Mouse (Mus musculus) hindbrain, postnatal 0 days (tissue): ENCODE measurements at regions not wholly inside any gene's neighbourhood (a gene's known extent, or its start where the extent isn't known, plus 50 kb on each side); places are given as distances from the start of the nearest gene placed in this dataset.

Source experiments
- ATAC-seq: fragments of 200-750 bp; cut with Nextera tagmentation; 2 replicates; pipeline ENCODE4 v1.8.0; 2017; ENCODE audit warnings: mild to moderate bottlenecking, moderate TSS enrichment, moderate library complexity
- DNase-seq: peaks from one replicate; pipeline ENCODE4 v3.0.0-alpha.2; 2015; ENCODE audit warnings: low spot score
- H3K27ac ChIP-seq: fragments of 300-500 bp; sonication (generic); 2 replicates; pipeline ENCODE4 v1.5.1; 2014; ENCODE audit warnings: mild to moderate bottlenecking
- H3K27me3 ChIP-seq: fragments of 300-500 bp; sonication (generic); 2 replicates; pipeline ENCODE4 v1.6.1; 2014; ENCODE audit warnings: low read length, mixed read lengths; ENCODE audit not compliant: insufficient read depth
- H3K36me3 ChIP-seq: fragments of 300-500 bp; sonication (generic); 2 replicates; pipeline ENCODE4 v1.6.1; 2014; ENCODE audit warnings: low read length, mixed read lengths; ENCODE audit not compliant: insufficient read depth
- H3K4me1 ChIP-seq: fragments of 300-500 bp; sonication (generic); 2 replicates; pipeline ENCODE4 v1.6.1; 2014; ENCODE audit warnings: antibody characterized with exemption, low read length, mixed read lengths; ENCODE audit not compliant: insufficient read depth
- H3K4me2 ChIP-seq: fragments of 300-500 bp; sonication (generic); 2 replicates; pipeline ENCODE4 v1.6.1; 2014; ENCODE audit warnings: low read depth, mild to moderate bottlenecking, low read length, moderate library complexity, mixed read lengths
- H3K4me3 ChIP-seq: fragments of 300-500 bp; sonication (generic); 2 replicates; pipeline ENCODE4 v1.5.1; 2014; ENCODE audit warnings: low read length
- H3K9ac ChIP-seq: fragments of 300-500 bp; sonication (generic); replicated peaks from 2 replicates; pipeline ENCODE4 v1.6.1; 2014; ENCODE audit warnings: mild to moderate bottlenecking, low read length, moderate library complexity, mixed read lengths
- H3K9me3 ChIP-seq: fragments of 300-500 bp; sonication (generic); 2 replicates; pipeline ENCODE4 v1.6.1; 2016; ENCODE audit warnings: low read length, mixed read lengths
- CTCF ChIP-seq: IDR thresholded peaks from 2 replicates; pipeline ENCODE4 v1.5.1; 2016; ENCODE audit warnings: antibody characterized with exemption, control low read depth, low read depth
- WGBS: fragments of 180-500 bp; shearing (Covaris S2); extraction: QIAGEN DNeasy Blood & Tissue Kit; methylation state at CpG from one replicate; pipeline ENCODE4 v1.1.7; 2014; 5-methylcytosine and 5-hydroxymethylcytosine counted together

- TF ChIP-seq CTCF, result no peak
- peak; percentile 30; the same call in 1 of the 2 replicates for ATAC-seq
- Histone ChIP-seq H3K4me1 (peaks cover 9% of the 10 kb centered on the region; the same call in 1 of the 2 replicates), H3K4me2 (peak overlapping the region; percentile 64), H3K9me3 (no peaks in the 10 kb centered on the region), H3K27me3 (no peaks in the 10 kb centered on the region; the same call in 1 of the 2 replicates), H3K36me3 (no peaks in the 10 kb centered on the region), H3K9ac (peak overlapping the region; percentile 50; the same call in 1 of the 2 replicates), H3K27ac (peak overlapping the region; percentile 77), H3K4me3 (peak overlapping the region; percentile 36)
- 1% methylated on average over 9 of the region's 9 CpGs for WGBS
- peak; percentile 59 for DNase-seq
These were observed 70.0 kb upstream of the 4931429L15Rik start for GRCm38 (mm10) chr9:46389741-46390140.

GRCm38 (mm10) chr9:46388677-46389676 is 69.2 kb upstream of the 4931429L15Rik start:
- 20% methylated on average over 17 of the region's 17 CpGs for WGBS
- H3K27me3 ChIP-seq, result no peaks in the 10 kb centered on the region; the same call in 1 of the 2 replicates
- peak; percentile 77 for DNase-seq
- peak overlapping the region; percentile 36 for H3K4me3 ChIP-seq
- peak; percentile 81 for ATAC-seq
- H3K4me2 ChIP-seq, result peak overlapping the region; percentile 64
- no peaks in the 10 kb centered on the region for H3K9me3 ChIP-seq
- peak overlapping the region; percentile 77 for H3K27ac ChIP-seq
- TF ChIP-seq CTCF, result no peak
- peak overlapping the region; percentile 50 for H3K9ac ChIP-seq
- H3K4me1 ChIP-seq, result peaks cover 9% of the 10 kb centered on the region; the same call in 1 of the 2 replicates
- H3K36me3 ChIP-seq, result no peaks in the 10 kb centered on the region

GRCm38 (mm10) chr9:46386333-46386732 is 66.5 kb upstream of the 4931429L15Rik start:
- Histone ChIP-seq H3K4me1 (peaks cover 9% of the 10 kb centered on the region; the same call in 1 of the 2 replicates), H3K36me3 (no peaks in the 10 kb centered on the region), H3K4me3 (no peak overlapping the region), H3K9ac (no peak overlapping the region), H3K27me3 (no peaks in the 10 kb centered on the region), H3K27ac (no peak overlapping the region), H3K4me2 (no peak overlapping the region), H3K9me3 (no peaks in the 10 kb centered on the region)
- TF ChIP-seq CTCF, result peak; percentile 29; the same call in 1 of the 2 replicates
- DNase-seq (no peak), ATAC-seq (no peak)
- 90% methylated on average over 3 of the region's 3 CpGs for WGBS

GRCm38 (mm10) chr9:46381342-46381741 is 61.6 kb upstream of the 4931429L15Rik start:
- WGBS, result 73% methylated on average over 4 of the region's 4 CpGs
- Histone ChIP-seq H3K4me1 (no peaks in the 10 kb centered on the region), H3K27me3 (no peaks in the 10 kb centered on the region), H3K9me3 (no peaks in the 10 kb centered on the region), H3K4me3 (no peak overlapping the region), H3K27ac (no peak overlapping the region), H3K36me3 (no peaks in the 10 kb centered on the region), H3K9ac (no peak overlapping the region), H3K4me2 (no peak overlapping the region)
- no peak for TF ChIP-seq CTCF
- DNase-seq (no peak), ATAC-seq (no peak)

GRCm38 (mm10) chr9:46379453-46379852 is 59.7 kb upstream of the 4931429L15Rik start:
- no peaks in the 10 kb centered on the region for H3K9me3 ChIP-seq
- H3K4me1 ChIP-seq, result no peaks in the 10 kb centered on the region
- H3K36me3 ChIP-seq, result no peaks in the 10 kb centered on the region
- H3K4me3 ChIP-seq, result no peak overlapping the region
- no peak overlapping the region for H3K9ac ChIP-seq
- no peak for TF ChIP-seq CTCF
- no peak overlapping the region for H3K27ac ChIP-seq
- DNase-seq (no peak), ATAC-seq (no peak)
- 77% methylated on average over 11 of the region's 11 CpGs for WGBS
- no peak overlapping the region for H3K4me2 ChIP-seq
- no peaks in the 10 kb centered on the region for H3K27me3 ChIP-seq

GRCm38 (mm10) chr9:46378339-46378738 is 58.6 kb upstream of the 4931429L15Rik start:
- Histone ChIP-seq H3K9me3 (no peaks in the 10 kb centered on the region), H3K27me3 (no peaks in the 10 kb centered on the region), H3K36me3 (no peaks in the 10 kb centered on the region), H3K4me1 (no peaks in the 10 kb centered on the region), H3K4me2 (no peak overlapping the region), H3K4me3 (no peak overlapping the region), H3K27ac (no peak overlapping the region), H3K9ac (no peak overlapping the region)
- no peak for ATAC-seq
- no peak for DNase-seq
- WGBS, result 89% methylated on average over 3 of the region's 3 CpGs
- peak; percentile 39 for TF ChIP-seq CTCF
